ENCODE assay signal across 17 mouse cellular contexts in genomic region chr2:178165943-178166342, GRCm38 (mm10). TPM values are rescaled to one million over a fixed set of nuclear protein-coding genes. Genes with fewer than 3 reads are reported as not detected.
DNase-seq lines count a peak whose midpoint lies in the region; ATAC-seq and TF ChIP-seq lines count a peak whose summit lies in the region.
"Had no signal": no experiment of that assay in that cellular context is flagged by ENCODE, and none has a peak within 500 bp of the region (broad histone marks: within the 10 kb centered on the region; RNA-seq: fewer than 3 reads in every experiment).

No protein-coding gene starts in this region.

- ATAC-seq in forebrain, embryonic 14.5 days, result 0 out of 2 replicates have a peak, but pooled peaks have one; percentile 27
- no peak for ATAC-seq in forebrain, embryonic 15.5 days (replicated peaks)
- ATAC-seq in hindbrain, embryonic 12.5 days (ENCODE audit: low FRiP score), result no peak
- ATAC-seq: Patski had no signal

- H3K27ac ChIP-seq in forebrain, embryonic 14.5 days (ENCODE audit: low read depth, low read length), result no peak overlapping the region
- no peak overlapping the region for H3K27ac ChIP-seq in forebrain, embryonic 15.5 days (replicated peaks)
- peak overlapping the region; percentile 63 for H3K27ac ChIP-seq in left cerebral cortex, adult 2 months
- H3K27ac ChIP-seq in hindbrain, embryonic 12.5 days, result no peak overlapping the region
- H3K27ac ChIP-seq: embryonic facial prominence, embryonic 12.5 days; hindbrain, embryonic 13.5 days; kidney, postnatal 0 days; liver, embryonic 13.5 days had no signal

- TF ChIP-seq CTCF in left cerebral cortex, adult 2 months (IDR thresholded peaks at IDR 0.05), result no peak

- no peak overlapping the region for H3K9ac ChIP-seq in forebrain, embryonic 14.5 days (ENCODE audit: low read length)
- no peak overlapping the region for H3K9ac ChIP-seq in forebrain, embryonic 15.5 days (replicated peaks)
- no peak overlapping the region for H3K9ac ChIP-seq in hindbrain, embryonic 12.5 days
- H3K9ac ChIP-seq: embryonic facial prominence, embryonic 12.5 days; hindbrain, embryonic 13.5 days; liver, embryonic 13.5 days had no signal

- H3K36me3 ChIP-seq in forebrain, embryonic 14.5 days (ENCODE audit: control insufficient read depth, insufficient read depth, low read length), result no peaks in the 10 kb centered on the region
- no peaks in the 10 kb centered on the region for H3K36me3 ChIP-seq in forebrain, embryonic 15.5 days
- no peaks in the 10 kb centered on the region for H3K36me3 ChIP-seq in hindbrain, embryonic 12.5 days
- H3K36me3 ChIP-seq: embryonic facial prominence, embryonic 12.5 days; G1E; hindbrain, embryonic 13.5 days; liver, embryonic 13.5 days had no signal

- WGBS in forebrain, embryonic 14.5 days, result 77% methylated on average over 10 of the region's 10 CpGs
- 77% methylated on average over 10 of the region's 10 CpGs for WGBS in forebrain, embryonic 15.5 days
- 79% methylated on average over 10 of the region's 10 CpGs for WGBS in hindbrain, embryonic 12.5 days

- H3K27me3 ChIP-seq in forebrain, embryonic 14.5 days (replicated peaks; ENCODE audit: control insufficient read depth, insufficient read depth, low read length), result no peaks in the 10 kb centered on the region
- H3K27me3 ChIP-seq in forebrain, embryonic 15.5 days, result no peaks in the 10 kb centered on the region
- no peaks in the 10 kb centered on the region for H3K27me3 ChIP-seq in hindbrain, embryonic 12.5 days
- H3K27me3 ChIP-seq: embryonic facial prominence, embryonic 12.5 days; hindbrain, embryonic 13.5 days; liver, embryonic 13.5 days; Patski had no signal

- H3K9me3 ChIP-seq in forebrain, embryonic 14.5 days (replicated peaks; ENCODE audit: control insufficient read depth, low read length), result no peaks in the 10 kb centered on the region
- no peaks in the 10 kb centered on the region for H3K9me3 ChIP-seq in forebrain, embryonic 15.5 days
- H3K9me3 ChIP-seq in hindbrain, embryonic 12.5 days (replicated peaks), result no peaks in the 10 kb centered on the region
- H3K9me3 ChIP-seq: embryonic facial prominence, embryonic 12.5 days; hindbrain, embryonic 13.5 days; liver, embryonic 13.5 days had no signal

- DNase-seq in forebrain, embryonic 14.5 days (ENCODE audit: low spot score), result peak; percentile 22
- no peak for DNase-seq in left cerebral cortex, adult 2 months (ENCODE audit: extremely low spot score in 1 of 2, low spot score in 2 of 2)
- DNase-seq in left cerebral cortex, postnatal 10 days (ENCODE audit: extremely low spot score in 1 of 2, low spot score in 2 of 2), result no peak
- DNase-seq in cerebellum, adult 9-11 months, result peak; percentile 76
- DNase-seq in spleen, postnatal 10 days (ENCODE audit: low spot score in 2 of 2), result no peak
- DNase-seq: kidney, adult 2 months; liver, embryonic 13.5 days; lung, adult 2 months; lung, postnatal 14 days had no signal

- intact Hi-C loops in left cerebral cortex, adult 2 months (cut with DNase I), result loop anchor here (1.0 kb wide), 1 partner anchor 25 kb away; no protein-coding TSS in a partner anchor
- intact Hi-C loops in left cerebral cortex, postnatal 10 days (cut with DNase I), result no loop called here

- no peak overlapping the region for H3K4me2 ChIP-seq in forebrain, embryonic 14.5 days (ENCODE audit: low read length)
- no peak overlapping the region for H3K4me2 ChIP-seq in forebrain, embryonic 15.5 days (replicated peaks)
- H3K4me2 ChIP-seq in hindbrain, embryonic 12.5 days (replicated peaks), result no peak overlapping the region
- H3K4me2 ChIP-seq: embryonic facial prominence, embryonic 12.5 days; hindbrain, embryonic 13.5 days; liver, embryonic 13.5 days; midbrain, embryonic 11.5 days had no signal

- no peaks in the 10 kb centered on the region; the same call in 1 of the 2 replicates for H3K4me1 ChIP-seq in forebrain, embryonic 14.5 days (ENCODE audit: control insufficient read depth, insufficient read depth, low read length)
- H3K4me1 ChIP-seq in forebrain, embryonic 15.5 days, result 0 out of 2 replicates have a peak, but pooled peaks cover 3% of the 10 kb centered on the region
- H3K4me1 ChIP-seq in hindbrain, embryonic 12.5 days, result 0 out of 2 replicates have a peak, but pooled peaks cover 5% of the 10 kb centered on the region
- H3K4me1 ChIP-seq: embryonic facial prominence, embryonic 12.5 days; liver, embryonic 13.5 days had no signal

- H3K4me3 ChIP-seq in forebrain, embryonic 14.5 days (ENCODE audit: low read depth, low read length), result no peak overlapping the region
- no peak overlapping the region for H3K4me3 ChIP-seq in forebrain, embryonic 15.5 days
- H3K4me3 ChIP-seq in left cerebral cortex, adult 2 months, result no peak overlapping the region
- H3K4me3 ChIP-seq in hindbrain, embryonic 12.5 days, result no peak overlapping the region
- H3K4me3 ChIP-seq: embryonic facial prominence, embryonic 12.5 days; hindbrain, embryonic 13.5 days; liver, embryonic 13.5 days had no signal

RNA-seq across cellular contexts. Expression of gene Phactr3, which starts 47.2 kb away (rescaled TPM):
- 56.4 and 66.7 TPM in 2 replicates for polyA plus RNA-seq in forebrain, embryonic 14.5 days (2014; fragmentation: Nextera tagmentation; extraction: Ambion mirVana)
- 53.9 and 57.5 TPM in 2 replicates for polyA plus RNA-seq in forebrain, embryonic 15.5 days (2015; fragmentation: Nextera tagmentation; extraction: Ambion mirVana)
- 100 to 1,000 TPM; 143 to 156 TPM for total RNA-seq in left cerebral cortex, adult 2 months (2021)
- 100 to 1,000 TPM; 139 to 146 TPM for total RNA-seq in left cerebral cortex, postnatal 10 days (2021)
- polyA plus RNA-seq in hindbrain, embryonic 12.5 days (2016; fragmentation: Nextera tagmentation; extraction: Ambion mirVana), result 17.4 and 20.9 TPM in 2 replicates
- polyA plus RNA-seq: G1E, Patski had no signal

Comparison
In these comparisons a context has a peak if more than half of its experiments do, and no peak if none do; other contexts are left out.
1. DNase-seq: peak in forebrain, embryonic 14.5 days (single experiment) and cerebellum, adult 9-11 months (single experiment); none in left cerebral cortex, adult 2 months (0 of 2), left cerebral cortex, postnatal 10 days (0 of 2) and spleen, postnatal 10 days (0 of 2).